Mouse (Mus musculus): ENCODE data around the gene Sdhaf4.

- TF ChIP-seq CTCF (conservative IDR thresholded peaks at IDR 0.05 in 1 of 2, IDR thresholded peaks at IDR 0.05 in 1 of 2; ENCODE audit: low read depth in 2 of 2, low read length in 2 of 2): no peak
- no peak for TF ChIP-seq ZKSCAN1 (IDR thresholded peaks at IDR 0.05; ENCODE audit: borderline replicate concordance, low read depth, low read length)
Observed at GRCm38 (mm10) chr1:23997493-23997892, 8.0 kb downstream of the Sdhaf4 start.

All from CH12.LX (cell line).